Mouse (Mus musculus) liver (tissue): ENCODE data around the gene Hps3.
"Not testable (repeated sequence)": the region's sequence is repeated elsewhere in the genome, so short reads cannot be mapped to it uniquely, and the experiment has no call there.

ENCODE experiments used
- DNase-seq: peaks from one replicate; pipeline ENCODE4 v3.0.0-alpha.2; 2020; ENCODE audit warnings: mixed read lengths

Hps3 gene

GRCm38 (mm10) chr3:20005611-20006010, 29.5 kb downstream of the Hps3 start:
- DNase-seq: no peak

DNA sequence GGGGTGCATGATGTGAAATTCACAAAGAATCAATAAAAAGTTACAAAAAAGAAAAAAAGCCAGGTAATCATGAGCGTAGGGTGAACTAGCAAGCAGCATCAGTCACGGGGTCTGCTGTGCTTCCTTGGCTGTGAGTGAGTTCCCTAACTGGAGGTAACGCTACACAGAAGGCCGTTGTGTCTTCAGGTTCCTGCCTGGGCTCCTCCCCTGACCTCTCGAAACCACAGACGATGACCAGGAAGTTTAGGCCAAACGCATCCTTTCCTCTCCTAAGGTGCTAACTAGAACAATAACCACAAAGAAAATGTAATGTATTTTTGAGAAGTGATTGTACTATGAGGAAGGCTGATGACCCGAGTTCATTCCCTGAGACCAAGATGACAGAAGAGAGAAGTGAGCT, 30.7 kb downstream of the Hps3 start:
- no peak for DNase-seq

DNA sequence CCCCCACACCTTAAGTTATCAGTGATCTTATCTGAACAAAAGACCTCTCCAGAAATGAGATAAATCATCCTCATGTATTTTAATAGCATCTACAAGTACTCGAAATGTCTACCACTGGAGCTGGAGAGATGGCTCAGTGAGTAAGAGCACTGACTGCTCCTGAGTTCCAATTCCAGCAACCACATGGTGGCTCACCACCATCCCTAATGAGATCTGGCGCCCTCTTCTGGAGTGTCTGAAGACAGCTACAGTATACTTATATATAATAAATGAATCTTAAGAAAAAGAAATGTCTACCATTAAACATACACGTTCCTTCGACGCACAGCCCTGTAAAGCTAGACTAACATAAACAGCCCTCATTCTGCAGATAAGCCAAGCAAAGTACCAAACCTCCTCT, 32.3 kb downstream of the Hps3 start:
- DNase-seq: no peak

GRCm38 (mm10) chr3:20000806-20001205, 34.3 kb downstream of the Hps3 start:
- DNase-seq: no peak

- DNase-seq: no peak
These were observed 35.6 kb downstream of the Hps3 start for GRCm38 (mm10) chr3:19999551-19999950.

- DNase-seq: no peak
These were observed 42.7 kb downstream of the Hps3 start for GRCm38 (mm10) chr3:19992388-19992787.

DNA sequence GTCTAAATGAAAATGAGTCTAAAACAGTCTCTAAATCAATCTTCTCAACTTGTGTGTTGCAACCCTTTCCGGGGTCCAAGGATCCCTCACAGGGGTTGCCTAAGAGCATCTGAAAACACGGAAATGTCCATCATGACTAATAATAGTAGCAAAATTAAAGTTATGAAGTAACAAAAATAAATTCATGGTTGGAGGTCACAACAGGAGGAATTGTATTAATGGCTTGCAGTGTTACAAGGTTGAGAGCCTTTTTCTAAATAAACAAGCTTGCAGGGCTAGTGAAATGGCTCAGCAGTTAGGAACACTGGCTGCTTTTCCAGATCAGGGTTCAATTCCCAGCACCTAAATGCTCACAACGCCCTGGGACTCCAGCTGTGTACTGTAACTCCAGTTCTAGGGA, 45.1 kb downstream of the Hps3 start:
- DNase-seq: no peak

GRCm38 (mm10) chr3:19986123-19986522, 49.0 kb downstream of the Hps3 start:
- DNase-seq: no peak

DNA sequence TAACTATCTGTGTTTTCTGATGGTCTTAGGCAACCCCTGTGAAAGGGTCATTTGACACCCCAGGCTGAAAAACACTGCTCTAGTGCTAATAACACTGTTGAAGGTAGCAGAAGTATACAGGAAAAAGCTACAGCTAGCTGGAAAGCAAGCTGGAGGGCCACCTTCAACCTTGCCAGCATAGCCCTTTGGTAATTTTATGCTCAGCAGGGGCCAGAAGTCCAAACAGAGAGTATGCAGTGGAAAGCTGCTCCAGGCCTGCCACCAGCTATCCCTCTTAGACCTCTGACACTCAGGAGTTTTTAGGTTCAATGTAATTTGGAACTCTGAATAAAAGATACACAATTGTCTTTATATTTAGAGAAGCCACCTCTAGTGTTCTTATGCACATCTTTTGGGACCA, 52.3 kb downstream of the Hps3 start:
- DNase-seq: no peak

GRCm38 (mm10) chr3:19981156-19981555, 54.0 kb downstream of the Hps3 start:
- no peak for DNase-seq

DNA sequence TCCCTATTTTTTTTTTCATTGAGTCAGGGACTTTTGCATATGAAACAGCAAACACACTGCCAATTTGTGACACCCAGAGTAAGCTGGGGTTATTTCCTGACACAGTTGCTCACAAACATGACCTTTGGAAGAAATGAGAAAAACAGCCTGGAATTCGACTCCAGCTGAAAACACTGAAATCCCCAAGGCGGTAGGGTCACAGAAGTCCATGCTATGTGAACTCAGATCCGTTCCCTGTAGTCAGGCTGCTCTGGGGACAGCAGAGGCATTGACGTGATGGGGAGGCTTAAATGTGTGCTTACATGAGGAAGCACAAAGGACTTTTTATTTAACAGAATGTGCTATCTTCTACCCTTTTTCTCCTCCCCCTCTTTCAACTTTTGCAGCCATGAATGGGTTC, 56.6 kb downstream of the Hps3 start:
- DNase-seq: peak; percentile 10

DNA sequence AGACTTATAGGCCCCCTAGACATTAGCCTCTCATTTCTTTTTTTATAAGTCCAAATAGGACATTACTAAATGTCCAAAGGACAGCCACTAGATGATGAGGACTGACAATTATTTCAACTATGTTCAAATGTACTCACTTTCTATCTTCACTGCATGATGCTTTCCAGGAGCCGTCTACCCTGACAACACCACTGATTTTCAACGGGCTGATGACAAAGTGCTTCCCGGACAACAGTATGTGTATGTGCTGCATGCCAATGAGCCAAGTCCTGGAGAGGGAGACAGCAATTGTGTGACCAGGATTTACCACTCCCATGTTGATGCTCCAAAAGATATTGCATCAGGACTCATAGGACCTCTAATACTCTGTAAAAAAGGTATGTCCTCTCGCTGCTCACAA, 69.0 kb downstream of the Hps3 start:
- DNase-seq: no peak

GRCm38 (mm10) chr3:19965239-19965638, 69.9 kb downstream of the Hps3 start:
- no peak for DNase-seq

DNA sequence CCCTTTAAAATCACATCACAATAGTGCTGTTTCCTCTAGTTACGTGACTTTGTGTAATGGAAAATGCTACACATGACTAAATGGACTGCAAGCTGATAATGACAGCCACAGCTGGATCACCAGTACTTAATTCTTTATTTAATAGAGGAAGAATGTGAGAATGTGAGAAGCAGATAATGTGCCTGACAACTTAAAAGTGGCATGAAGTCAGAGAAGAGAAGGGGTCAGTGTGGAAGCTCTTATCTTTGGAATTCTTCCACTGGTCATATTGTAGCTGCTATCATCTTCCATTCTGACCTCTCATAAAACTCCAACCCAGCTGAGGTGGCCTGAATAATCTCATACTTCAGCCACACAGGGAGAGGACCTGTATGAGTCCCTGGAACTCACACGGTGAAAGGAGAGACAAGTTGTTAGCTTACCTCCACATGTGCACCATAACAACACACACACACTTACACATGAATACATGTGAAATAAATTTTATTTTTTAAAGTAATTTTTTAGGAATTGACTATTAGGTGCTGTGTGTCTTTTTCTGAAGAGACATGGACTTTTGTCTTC, 70.4 kb downstream of the Hps3 start:
- DNase-seq: no peak

DNA sequence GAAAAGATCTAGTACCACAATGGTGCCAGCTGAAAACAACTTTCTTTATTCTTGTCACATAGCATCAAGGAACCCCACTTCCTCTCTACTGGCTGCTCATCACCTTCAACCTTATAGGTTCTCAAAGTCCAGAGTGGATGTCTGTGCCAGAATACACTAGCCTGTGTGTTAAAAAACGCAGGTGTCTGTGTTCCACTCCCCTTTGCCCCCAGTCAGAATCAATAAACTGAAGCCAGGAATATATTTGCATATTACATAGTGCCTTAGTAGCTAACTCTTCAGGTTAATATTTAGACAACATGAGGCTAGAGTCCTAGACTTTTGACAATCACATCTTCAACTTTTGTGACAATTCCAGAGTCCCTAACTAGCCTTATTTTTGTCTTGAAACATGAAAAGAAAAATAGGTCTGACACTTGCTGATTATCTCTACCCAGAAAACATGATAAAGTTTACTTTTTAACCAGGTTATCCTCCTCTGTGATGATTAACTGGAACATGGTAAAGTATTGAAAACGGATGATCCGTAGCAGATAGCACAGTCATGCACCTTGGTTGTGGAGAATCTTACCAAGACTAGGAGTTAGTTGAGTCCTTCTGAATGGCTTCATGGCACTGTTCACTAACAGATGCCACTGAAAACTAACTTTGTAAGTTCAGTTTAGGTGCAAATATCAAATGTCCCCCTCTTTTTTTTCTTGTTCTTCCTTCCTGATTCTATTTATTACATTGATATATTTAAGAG, 72.2 kb downstream of the Hps3 start:
- no peak for DNase-seq

GRCm38 (mm10) chr3:19961341-19961740, 73.8 kb downstream of the Hps3 start:
- DNase-seq: no peak

- no peak for DNase-seq
These were observed 74.5 kb downstream of the Hps3 start for GRCm38 (mm10) chr3:19960570-19961114.

- DNase-seq: no peak
These were observed 76.1 kb downstream of the Hps3 start for GRCm38 (mm10) chr3:19958983-19959382.

- no peak for DNase-seq
These were observed 77.1 kb downstream of the Hps3 start for GRCm38 (mm10) chr3:19958031-19958430.

DNA sequence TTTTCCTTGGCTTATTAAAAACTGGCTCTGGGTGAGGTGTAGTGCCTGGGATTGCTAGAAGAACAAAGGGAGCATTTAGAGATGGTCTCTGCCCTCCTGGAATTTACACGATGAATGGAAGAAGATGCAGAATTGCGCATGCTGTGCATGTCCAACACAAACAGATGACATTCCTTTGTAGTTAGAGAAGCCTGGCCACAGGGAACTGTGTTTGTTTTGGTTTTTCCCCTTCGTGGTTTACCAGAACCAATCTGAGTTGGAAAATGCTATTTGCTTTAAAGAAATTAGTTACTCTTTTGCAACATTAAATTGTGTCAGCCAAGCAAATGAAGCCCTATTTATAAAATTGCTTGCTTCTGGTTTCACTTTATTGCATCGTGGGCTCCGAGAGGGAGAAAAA, 78.2 kb downstream of the Hps3 start, which contains the start of gene Cp:
Cp (plus strand) TSS at position 170 of the 400 bp plus-strand sequence.
- no peak for DNase-seq

- peak; percentile 30 for DNase-seq
These were observed 81.2 kb downstream of the Hps3 start for GRCm38 (mm10) chr3:19953865-19954264.

DNA sequence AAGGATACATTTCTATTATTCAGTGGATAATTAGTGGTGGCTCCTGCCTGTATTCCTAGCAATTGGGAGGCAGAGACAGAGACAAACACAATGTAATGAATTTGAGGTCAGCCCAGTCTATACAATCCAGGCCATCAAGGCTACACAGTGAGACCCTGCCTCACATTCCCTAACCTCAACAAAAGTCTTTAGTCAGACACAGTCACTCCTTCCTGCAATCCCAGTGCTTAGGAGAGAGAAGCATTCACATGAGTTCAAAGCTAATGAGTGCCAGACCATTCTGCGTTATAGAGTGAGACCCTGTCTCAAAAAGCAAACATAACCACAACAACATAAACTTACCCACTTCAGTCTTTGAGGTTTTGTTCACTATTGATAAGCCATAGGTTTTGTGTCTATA, 81.7 kb downstream of the Hps3 start:
- DNase-seq: no peak

- not testable (repeated sequence) for DNase-seq
These were observed 85.7 kb downstream of the Hps3 start for GRCm38 (mm10) chr3:19949401-19949800.

GRCm38 (mm10) chr3:19948552-19948951, 86.6 kb downstream of the Hps3 start:
- no peak for DNase-seq
